ENCODE assay signal across 10 mouse cellular contexts in genomic region chr19:33979007-33979406, GRCm38 (mm10). TPM values are rescaled to one million over a fixed set of nuclear protein-coding genes. Genes with fewer than 3 reads are reported as not detected.
A peak's percentile ranks its signal among the peaks of the same experiment; 100 is the strongest.
DNase-seq lines count a peak whose midpoint lies in the region; ATAC-seq and TF ChIP-seq lines count a peak whose summit lies in the region.
"Had no signal": no experiment of that assay in that cellular context is flagged by ENCODE, and none has a peak within 500 bp of the region (broad histone marks: within the 10 kb centered on the region; RNA-seq: fewer than 3 reads in every experiment).

No protein-coding gene starts in this region.

- no peak for TF ChIP-seq EP300 in stomach, postnatal 0 days (optimal IDR thresholded peaks at IDR 0.05)

- H3K36me3 ChIP-seq in hindbrain, postnatal 0 days (ENCODE audit: insufficient read depth, low read length), result no peaks in the 10 kb centered on the region
- H3K36me3 ChIP-seq in hindbrain, embryonic 16.5 days (ENCODE audit: control insufficient read depth, insufficient read depth, low read length), result no peaks in the 10 kb centered on the region
- H3K36me3 ChIP-seq in thymus, adult 2 months (ENCODE audit: control insufficient read depth, insufficient read depth, low read length), result no peaks in the 10 kb centered on the region
- no peaks in the 10 kb centered on the region for H3K36me3 ChIP-seq in stomach, postnatal 0 days (ENCODE audit: control insufficient read depth, insufficient read depth, low read length)
- no peaks in the 10 kb centered on the region for H3K36me3 ChIP-seq in heart, embryonic 12.5 days
- H3K36me3 ChIP-seq: heart, embryonic 15.5 days had no signal

- peak; percentile 55 for TF ChIP-seq CTCF in hindbrain, postnatal 0 days (IDR thresholded peaks at IDR 0.05; ENCODE audit: low read depth)
- TF ChIP-seq CTCF in thymus, adult 2 months (IDR thresholded peaks at IDR 0.05; ENCODE audit: borderline replicate concordance, control insufficient read depth, extremely low read depth, insufficient read depth, low read length, poor library complexity), result no peak
- TF ChIP-seq CTCF in stomach, postnatal 0 days (IDR thresholded peaks at IDR 0.05; ENCODE audit: low read depth), result peak; percentile 75

- H3K27me3 ChIP-seq in hindbrain, postnatal 0 days (ENCODE audit: insufficient read depth, low read length), result no peaks in the 10 kb centered on the region
- H3K27me3 ChIP-seq in hindbrain, embryonic 16.5 days (replicated peaks; ENCODE audit: control insufficient read depth, insufficient read depth, low read length), result no peaks in the 10 kb centered on the region
- H3K27me3 ChIP-seq in thymus, adult 2 months (ENCODE audit: control insufficient read depth, insufficient read depth, low read length), result no peaks in the 10 kb centered on the region
- no peaks in the 10 kb centered on the region for H3K27me3 ChIP-seq in stomach, postnatal 0 days (ENCODE audit: control insufficient read depth, insufficient read depth, low read length)
- H3K27me3 ChIP-seq in heart, embryonic 12.5 days (replicated peaks), result no peaks in the 10 kb centered on the region
- H3K27me3 ChIP-seq: heart, embryonic 15.5 days had no signal

- no peak overlapping the region for H3K4me3 ChIP-seq in hindbrain, postnatal 0 days (ENCODE audit: low read length)
- no peak overlapping the region for H3K4me3 ChIP-seq in hindbrain, embryonic 16.5 days (ENCODE audit: low read length)
- no peak overlapping the region for H3K4me3 ChIP-seq in thymus, adult 2 months (ENCODE audit: control insufficient read depth, insufficient read depth, low read length)
- H3K4me3 ChIP-seq in stomach, postnatal 0 days (ENCODE audit: low read depth, low read length), result no peak overlapping the region
- no peak overlapping the region for H3K4me3 ChIP-seq in heart, embryonic 12.5 days
- H3K4me3 ChIP-seq: heart, embryonic 15.5 days had no signal

- 52% methylated on average over 3 of the region's 3 CpGs for WGBS in hindbrain, postnatal 0 days
- 46% methylated on average over 3 of the region's 3 CpGs for WGBS in hindbrain, embryonic 16.5 days
- 38% methylated on average over 3 of the region's 3 CpGs for WGBS in thymus, adult 2 months
- WGBS in stomach, postnatal 0 days, result 41% methylated on average over 3 of the region's 3 CpGs
- 37% methylated on average over 3 of the region's 3 CpGs for WGBS in heart, embryonic 12.5 days

- no peak for ATAC-seq in hindbrain, postnatal 0 days
- ATAC-seq in hindbrain, embryonic 16.5 days, result no peak
- 0 out of 2 replicates have a peak, but pooled peaks have one; percentile 54 for ATAC-seq in common myeloid progenitor, adult 5-6 weeks (replicated peaks; ENCODE audit: low read depth, poor library complexity, severe bottlenecking)
- no peak for ATAC-seq in stomach, postnatal 0 days (ENCODE audit: low FRiP score, low TSS enrichment)
- no peak for ATAC-seq in heart, embryonic 12.5 days (ENCODE audit: insufficient number of reproducible peaks, low FRiP score)

- peak; percentile 42 for DNase-seq in hindbrain, postnatal 0 days (ENCODE audit: low spot score)
- peak; percentile 5 for DNase-seq in thymus, adult 2 months
- no peak for DNase-seq in thymus, postnatal 36 days
- DNase-seq in stomach, postnatal 0 days (ENCODE audit: low spot score), result no peak
- DNase-seq in adrenal gland, postnatal 4 days (ENCODE audit: low spot score in 2 of 2), result no peak

- no peaks in the 10 kb centered on the region for H3K4me1 ChIP-seq in hindbrain, postnatal 0 days (ENCODE audit: insufficient read depth, low read length)
- H3K4me1 ChIP-seq in hindbrain, embryonic 16.5 days (ENCODE audit: control insufficient read depth, insufficient read depth, low read depth, low read length), result no peaks in the 10 kb centered on the region
- H3K4me1 ChIP-seq in thymus, adult 2 months (replicated peaks; ENCODE audit: control insufficient read depth, insufficient read depth, low read length), result no peaks in the 10 kb centered on the region
- no peaks in the 10 kb centered on the region for H3K4me1 ChIP-seq in stomach, postnatal 0 days (replicated peaks; ENCODE audit: control insufficient read depth, insufficient read depth)
- H3K4me1 ChIP-seq in heart, embryonic 12.5 days (replicated peaks), result no peaks in the 10 kb centered on the region
- H3K4me1 ChIP-seq: heart, embryonic 15.5 days had no signal

- no peak overlapping the region for H3K9ac ChIP-seq in hindbrain, postnatal 0 days (replicated peaks; ENCODE audit: low read length)
- H3K9ac ChIP-seq in hindbrain, embryonic 16.5 days (ENCODE audit: low read depth, low read length), result no peak overlapping the region
- no peak overlapping the region for H3K9ac ChIP-seq in stomach, postnatal 0 days (ENCODE audit: low read length)
- no peak overlapping the region for H3K9ac ChIP-seq in heart, embryonic 12.5 days
- H3K9ac ChIP-seq: heart, embryonic 15.5 days had no signal

- H3K9me3 ChIP-seq in hindbrain, postnatal 0 days (ENCODE audit: low read length), result no peaks in the 10 kb centered on the region
- no peaks in the 10 kb centered on the region for H3K9me3 ChIP-seq in hindbrain, embryonic 16.5 days (ENCODE audit: control insufficient read depth, low read length)
- no peaks in the 10 kb centered on the region for H3K9me3 ChIP-seq in stomach, postnatal 0 days (ENCODE audit: control insufficient read depth, low read length)
- no peaks in the 10 kb centered on the region; the same call in 1 of the 2 replicates for H3K9me3 ChIP-seq in heart, embryonic 12.5 days (replicated peaks)
- H3K9me3 ChIP-seq: heart, embryonic 15.5 days had no signal

- H3K27ac ChIP-seq in hindbrain, postnatal 0 days, result no peak overlapping the region
- no peak overlapping the region for H3K27ac ChIP-seq in hindbrain, embryonic 16.5 days (ENCODE audit: low read depth, low read length)
- H3K27ac ChIP-seq in thymus, adult 2 months (ENCODE audit: control insufficient read depth, insufficient read depth, low read length), result no peak overlapping the region
- no peak overlapping the region for H3K27ac ChIP-seq in stomach, postnatal 0 days (replicated peaks)
- no peak overlapping the region for H3K27ac ChIP-seq in heart, embryonic 12.5 days (ENCODE audit: poor library complexity, severe bottlenecking)
- H3K27ac ChIP-seq: heart, embryonic 15.5 days had no signal

- H3K4me2 ChIP-seq in hindbrain, postnatal 0 days (ENCODE audit: low read depth, low read length), result no peak overlapping the region
- H3K4me2 ChIP-seq in hindbrain, embryonic 16.5 days (ENCODE audit: low read length), result no peak overlapping the region
- H3K4me2 ChIP-seq in stomach, postnatal 0 days (replicated peaks; ENCODE audit: low read depth), result no peak overlapping the region
- no peak overlapping the region for H3K4me2 ChIP-seq in heart, embryonic 12.5 days
- H3K4me2 ChIP-seq: heart, embryonic 15.5 days had no signal

- TF ChIP-seq POLR2A in thymus, adult 2 months (IDR thresholded peaks at IDR 0.05; ENCODE audit: control insufficient read depth, extremely low read depth, insufficient read depth, low read length, poor library complexity), result no peak

RNA-seq across cellular contexts. Expression of gene Lipf, which starts 18.0 kb away (rescaled TPM):
- total RNA-seq in hindbrain, postnatal 0 days (2014; rRNA removed), result not detected in 2 replicates
- not detected in 2 replicates for polyA plus RNA-seq in hindbrain, postnatal 0 days (2015; fragmentation: Nextera tagmentation; extraction: Ambion mirVana)
- polyA plus RNA-seq in hindbrain, embryonic 16.5 days (2015; fragmentation: Nextera tagmentation; extraction: Ambion mirVana), result not detected in 2 replicates
- polyA plus RNA-seq in thymus, adult 2 months (2012; rRNA removed), result 0.22 TPM in 1 of 2 replicates, not detected in the other
- total RNA-seq in common myeloid progenitor, adult 5-6 weeks (2017), result not detected in 2 replicates
- polyA plus RNA-seq in stomach, postnatal 0 days (2015; fragmentation: Nextera tagmentation; extraction: Ambion mirVana), result not detected in 2 replicates
- 0.15 TPM in 1 of 2 replicates, not detected in the other for polyA plus RNA-seq in heart, embryonic 12.5 days (2016; fragmentation: Nextera tagmentation; extraction: Ambion mirVana)
- not detected for total RNA-seq in adrenal gland, postnatal 4 days (2021)
- polyA plus RNA-seq: heart, embryonic 15.5 days; liver, embryonic 16.5 days had no signal

RNA-seq across cellular contexts. Expression of gene Lipk, which starts 29.1 kb away (rescaled TPM):
- total RNA-seq in hindbrain, postnatal 0 days (2014; rRNA removed), result not detected in 2 replicates
- 0.06 and 0.14 TPM in 2 replicates for polyA plus RNA-seq in hindbrain, postnatal 0 days (2015; fragmentation: Nextera tagmentation; extraction: Ambion mirVana)
- polyA plus RNA-seq in hindbrain, embryonic 16.5 days (2015; fragmentation: Nextera tagmentation; extraction: Ambion mirVana), result not detected in 2 replicates
- polyA plus RNA-seq in thymus, adult 2 months (2012; rRNA removed), result 0.11 and 0.22 TPM in 2 replicates
- not detected in 2 replicates for total RNA-seq in common myeloid progenitor, adult 5-6 weeks (2017)
- polyA plus RNA-seq in stomach, postnatal 0 days (2015; fragmentation: Nextera tagmentation; extraction: Ambion mirVana), result 34.4 and 35.0 TPM in 2 replicates
- not detected in 2 replicates for polyA plus RNA-seq in heart, embryonic 12.5 days (2016; fragmentation: Nextera tagmentation; extraction: Ambion mirVana)
- under 1 TPM; 0.36 to 0.56 TPM for total RNA-seq in adrenal gland, postnatal 4 days (2021)
- polyA plus RNA-seq: heart, embryonic 15.5 days; liver, embryonic 16.5 days had no signal

Comparison
In these comparisons a context has a peak if more than half of its experiments do, and no peak if none do; other contexts are left out.
1. DNase-seq: peak in hindbrain, postnatal 0 days (single experiment) and thymus, adult 2 months (single experiment); none in thymus, postnatal 36 days (0 of 2), stomach, postnatal 0 days (single experiment) and adrenal gland, postnatal 4 days (0 of 2).
2. RNA of gene Lipk, which starts 29.1 kb away (polyA plus RNA-seq): 34.4 to 35.0 TPM in stomach, postnatal 0 days; 0.11 to 0.22 TPM in thymus, adult 2 months, 0.06 to 0.14 TPM in hindbrain, postnatal 0 days, not detected in hindbrain, embryonic 16.5 days and not detected in heart, embryonic 12.5 days; every median in the first group is over 10 times any median in the second.